Mouse (Mus musculus) cortical plate, adult 2 months (tissue): ENCODE results near the gene Srcap. TPM values are rescaled to one million over a fixed set of nuclear protein-coding genes. Genes with fewer than 3 reads are reported as not detected.

Experiments used
- H3K27ac ChIP-seq: fragments of 200-500 bp; 2 replicates; pipeline ENCODE4 v1.5.1; 2012; ENCODE audit warnings: low read length, control low read depth, inconsistent platforms; ENCODE audit not compliant: insufficient read depth
- H3K4me1 ChIP-seq: fragments of 200-500 bp; 2 replicates; pipeline ENCODE4 v1.6.1; 2011; ENCODE audit warnings: low read length; ENCODE audit not compliant: control insufficient read depth, insufficient read depth
- H3K4me3 ChIP-seq: fragments of 200-500 bp; 2 replicates; pipeline ENCODE4 v1.5.1; 2011; ENCODE audit warnings: mild to moderate bottlenecking, low read length, control low read depth; ENCODE audit not compliant: insufficient read depth
- CTCF ChIP-seq: fragments of 200-500 bp; IDR thresholded peaks from 2 replicates; pipeline ENCODE4 v1.5.1; 2011; ENCODE audit warnings: mild to moderate bottlenecking, control low read depth, low read length; ENCODE audit not compliant: insufficient read depth; ENCODE audit errors: extremely low read depth
- POLR2A ChIP-seq: fragments of 200-500 bp; IDR thresholded peaks from 2 replicates; pipeline ENCODE4 v1.6.1; 2011; ENCODE audit warnings: mild to moderate bottlenecking, low read length, control low read depth; ENCODE audit not compliant: insufficient read depth; ENCODE audit errors: extremely low read depth
- polyA plus RNA-seq: library from polyadenylated mRNA; depleted of rRNA; stranded (reverse); fragments of >200 nt; gene quantifications from 2 replicates; pipeline ENCODE4 v1.2.3, GENCODE M21; 2012

Srcap gene
- polyA plus RNA-seq, 1 experiment, result 26.4 TPM

DNA sequence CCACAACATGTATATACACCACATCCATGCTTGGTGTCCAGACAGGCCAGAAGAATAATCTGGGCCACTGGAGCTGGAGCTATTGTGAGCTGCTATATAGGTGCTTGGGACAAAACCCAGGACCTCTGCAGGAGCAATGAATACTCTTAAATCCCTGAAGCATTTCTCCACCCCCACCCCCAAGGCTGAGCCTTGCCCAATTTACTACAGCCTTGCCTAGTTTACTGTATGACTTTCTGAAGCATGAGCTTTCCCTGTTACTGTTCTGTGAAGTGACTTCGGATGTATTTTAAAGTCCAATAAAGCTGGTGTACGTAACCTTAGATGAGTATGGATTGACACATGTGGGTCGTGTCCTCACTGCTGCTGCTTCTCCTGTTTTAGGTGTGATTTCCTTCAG lies 2.0 kb downstream of the Srcap start:
- Histone ChIP-seq H3K4me3 (peak overlapping the region; percentile 64; the same call in 1 of the 2 replicates), H3K27ac (no peak overlapping the region), H3K4me1 (peaks cover 4% of the 10 kb centered on the region; the same call in 1 of the 2 replicates)
- no peak for TF ChIP-seq POLR2A

GRCm38 (mm10) chr7:127515846-127516245 lies 4.1 kb downstream of the Srcap start:
- peaks cover 4% of the 10 kb centered on the region; the same call in 1 of the 2 replicates for H3K4me1 ChIP-seq

DNA sequence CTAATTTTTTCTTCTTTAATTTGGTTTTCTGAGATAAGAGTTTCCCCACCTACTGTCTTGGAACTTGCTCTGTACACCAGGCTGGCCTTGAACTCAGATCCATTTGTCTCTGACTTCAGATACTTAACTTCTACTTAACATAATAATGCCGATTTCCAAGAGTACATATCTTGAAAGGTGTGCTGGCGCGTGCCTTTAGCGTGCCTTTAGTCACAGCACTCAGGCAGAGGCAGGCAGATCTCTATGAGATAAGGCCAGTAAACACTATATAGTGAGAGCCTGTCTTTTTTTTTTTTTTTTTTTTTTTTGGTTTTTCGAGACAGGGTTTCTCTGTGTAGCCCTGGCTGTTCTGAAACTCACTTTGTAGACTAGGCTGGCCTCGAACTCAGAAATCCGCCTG lies 4.6 kb downstream of the Srcap start:
- Histone ChIP-seq H3K4me1 (peaks cover 4% of the 10 kb centered on the region; the same call in 1 of the 2 replicates), H3K4me3 (no peak overlapping the region), H3K27ac (no peak overlapping the region)
- TF ChIP-seq CTCF, result no peak
- no peak for TF ChIP-seq POLR2A

More at GRCm38 (mm10) chr7:127515846-127516245, 4.1 kb downstream of the Srcap start:
- H3K4me3 ChIP-seq, result no peak overlapping the region
- no peak overlapping the region for H3K27ac ChIP-seq
- no peak for TF ChIP-seq CTCF
- no peak for TF ChIP-seq POLR2A

DNA sequence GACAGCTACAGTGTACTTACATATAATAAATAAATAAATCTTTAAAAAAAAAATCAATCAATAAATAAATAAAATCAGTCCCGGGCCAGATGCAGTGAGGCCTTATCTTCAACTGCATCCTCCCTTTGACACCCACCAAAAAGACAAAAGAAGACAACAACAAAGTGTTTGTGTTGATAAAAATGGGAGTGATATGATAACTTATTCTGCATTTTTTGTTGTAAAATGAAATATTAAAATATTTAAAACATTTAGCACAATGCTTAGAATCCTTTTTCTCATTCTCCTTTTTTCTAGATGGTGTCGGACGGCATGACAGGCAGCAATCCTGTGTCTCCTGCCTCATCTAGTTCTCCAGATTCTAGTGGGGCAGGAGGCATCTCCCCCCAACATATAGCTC lies 7.5 kb downstream of the Srcap start, which contains the start of gene Gm42715:
Gene Gm42715 (plus strand): TSS at position 301 of the 400 bp plus-strand sequence.
- no peak for TF ChIP-seq CTCF
- TF ChIP-seq POLR2A, result no peak
- Histone ChIP-seq H3K27ac (no peak within 1 kb of the TSS), H3K4me1 (no peaks in the 10 kb centered on the region), H3K4me3 (no peak within 1 kb of the TSS)

- H3K4me1 ChIP-seq, result no peaks in the 10 kb centered on the region
- TF ChIP-seq POLR2A, result no peak
- TF ChIP-seq CTCF, result no peak
Observed at GRCm38 (mm10) chr7:127541671-127542070, 29.9 kb downstream of the Srcap start.

GRCm38 (mm10) chr7:127549116-127549835 lies 37.5 kb downstream of the Srcap start:
- no peak for TF ChIP-seq POLR2A
- TF ChIP-seq CTCF, result no peak
- Histone ChIP-seq H3K4me1 (no peaks in the 10 kb centered on the region), H3K4me3 (no peak overlapping the region), H3K27ac (no peak overlapping the region)

More at GRCm38 (mm10) chr7:127541671-127542070, 29.9 kb downstream of the Srcap start:
- Histone ChIP-seq H3K4me3 (no peak overlapping the region), H3K27ac (no peak overlapping the region)

- no peaks in the 10 kb centered on the region for H3K4me1 ChIP-seq
- no peak overlapping the region for H3K4me3 ChIP-seq
- H3K27ac ChIP-seq, result no peak overlapping the region
- TF ChIP-seq POLR2A, result no peak
- TF ChIP-seq CTCF, result no peak
Observed at GRCm38 (mm10) chr7:127551558-127551957, 39.8 kb downstream of the Srcap start.

GRCm38 (mm10) chr7:127560580-127560979 lies 48.8 kb downstream of the Srcap start:
- no peak overlapping the region for H3K27ac ChIP-seq

GRCm38 (mm10) chr7:127561340-127561858 lies 49.6 kb downstream of the Srcap start, which contains the start of gene Tmem265:
TSS of gene Tmem265 (plus strand) at chr7:127561390.
- no peak for TF ChIP-seq CTCF
- no peak for TF ChIP-seq POLR2A
- H3K27ac ChIP-seq, result no peak within 1 kb of the TSS
- H3K4me3 ChIP-seq, result no peak within 1 kb of the TSS
- H3K4me1 ChIP-seq, result no peaks in the 10 kb centered on the region

More at GRCm38 (mm10) chr7:127560580-127560979, 48.8 kb downstream of the Srcap start:
- Histone ChIP-seq H3K4me3 (no peak overlapping the region), H3K4me1 (no peaks in the 10 kb centered on the region)
- TF ChIP-seq POLR2A, result no peak
- no peak for TF ChIP-seq CTCF

DNA sequence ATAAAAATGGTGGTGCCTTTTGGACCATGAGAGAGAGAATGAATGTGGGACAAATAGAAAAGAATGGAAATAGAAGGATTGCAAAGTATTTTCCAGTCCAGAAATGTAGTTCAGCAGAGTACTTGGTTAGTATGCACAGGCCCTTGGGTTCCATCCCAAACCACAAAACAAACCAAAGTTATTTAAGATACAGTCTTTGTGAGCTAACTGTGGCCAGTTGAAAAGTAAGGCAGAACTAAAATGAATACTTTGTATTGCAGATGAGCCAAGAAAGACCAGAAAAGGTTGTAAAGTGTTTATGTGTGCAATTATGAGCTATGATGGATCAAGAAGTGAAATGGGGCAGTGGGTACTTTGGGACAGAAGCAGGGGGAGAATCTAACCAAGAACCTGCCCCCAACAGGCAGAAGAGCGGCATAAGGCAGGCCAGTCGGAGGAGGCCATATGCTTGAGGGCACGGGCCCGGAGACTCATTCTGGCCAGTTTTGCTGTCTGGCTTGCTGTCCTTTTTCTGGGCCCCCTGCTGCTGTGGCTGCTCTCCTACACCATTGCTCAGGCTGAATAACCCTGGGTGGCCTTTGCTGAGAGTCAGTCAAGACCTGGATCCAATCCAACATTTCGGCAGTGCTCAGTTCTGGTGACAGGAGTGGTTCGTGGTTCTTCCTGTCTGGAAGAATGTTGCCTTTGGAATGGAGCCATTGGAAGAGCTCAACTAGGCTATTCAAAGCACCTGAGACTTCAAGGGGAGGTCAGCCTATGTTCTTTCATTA lies 52.8 kb downstream of the Srcap start:
- no peak overlapping the region for H3K27ac ChIP-seq
- H3K4me1 ChIP-seq, result no peaks in the 10 kb centered on the region
- H3K4me3 ChIP-seq, result no peak overlapping the region
- TF ChIP-seq CTCF (no peak), POLR2A (no peak)
